Mouse (Mus musculus): ENCODE data around the gene Scube2. TPM values are rescaled to one million over a fixed set of nuclear protein-coding genes. Genes with fewer than 3 reads are reported as not detected.

Scube2 gene
- polyA plus RNA-seq, 1 experiment from 2014 or later, result 1.9 TPM

Other genes starting within 250 kb of the Scube2 start
- gene St5, start 162.1 kb downstream of the Scube2 start, polyA plus RNA-seq (2015; fragmentation: Nextera tagmentation; extraction: Ambion mirVana), result 64.0 and 68.3 TPM in 2 replicates
- gene Akip1, start 162.0 kb downstream of the Scube2 start, polyA plus RNA-seq (2015; fragmentation: Nextera tagmentation; extraction: Ambion mirVana), result 42.5 and 42.7 TPM in 2 replicates
- gene BC051019, start 141.8 kb downstream of the Scube2 start, polyA plus RNA-seq (2015; fragmentation: Nextera tagmentation; extraction: Ambion mirVana), result 0.23 and 0.45 TPM in 2 replicates
- gene Ascl3, start 134.0 kb downstream of the Scube2 start, polyA plus RNA-seq (2015; fragmentation: Nextera tagmentation; extraction: Ambion mirVana), result 0.21 TPM in 1 of 2 replicates, not detected in the other
- 78.6 and 84.0 TPM in 2 replicates for gene Tmem9b, start 112.8 kb downstream of the Scube2 start, polyA plus RNA-seq (2015; fragmentation: Nextera tagmentation; extraction: Ambion mirVana)
- 0.87 and 1.2 TPM in 2 replicates for gene Nrip3, start 83.7 kb downstream of the Scube2 start, polyA plus RNA-seq (2015; fragmentation: Nextera tagmentation; extraction: Ambion mirVana)
- gene Dennd5a, start 94.8 kb upstream of the Scube2 start, polyA plus RNA-seq (2015; fragmentation: Nextera tagmentation; extraction: Ambion mirVana), result 24.7 and 27.3 TPM in 2 replicates
- 67.5 and 73.8 TPM in 2 replicates for gene Tmem41b, start 121.2 kb upstream of the Scube2 start, polyA plus RNA-seq (2015; fragmentation: Nextera tagmentation; extraction: Ambion mirVana)
- gene Ipo7, start 152.6 kb upstream of the Scube2 start, polyA plus RNA-seq (2015; fragmentation: Nextera tagmentation; extraction: Ambion mirVana), result 49.4 and 49.5 TPM in 2 replicates
- 15.0 and 15.9 TPM in 2 replicates for gene Zfp143, start 195.5 kb upstream of the Scube2 start, polyA plus RNA-seq (2015; fragmentation: Nextera tagmentation; extraction: Ambion mirVana)

Data from stomach, embryonic 16.5 days (tissue).